In genomic region chr13:37803244-37803643, GRCm38 (mm10) we compare ENCODE assay signal across 21 mouse cellular contexts. TPM values are rescaled to one million over a fixed set of nuclear protein-coding genes. Genes with fewer than 3 reads are reported as not detected.
DNase-seq lines count a peak whose midpoint lies in the region; ATAC-seq lines count a peak whose summit lies in the region.
"Had no signal": no experiment of that assay in that cellular context is flagged by ENCODE, and none has a peak within 500 bp of the region (broad histone marks: within the 10 kb centered on the region; RNA-seq: fewer than 3 reads in every experiment).

No protein-coding gene starts in this region.

- H3K36me3 ChIP-seq in intestine, embryonic 16.5 days (ENCODE audit: control insufficient read depth, insufficient read depth, low read length) = no peaks in the 10 kb centered on the region
- no peaks in the 10 kb centered on the region for H3K36me3 ChIP-seq in hindbrain, embryonic 13.5 days
- H3K36me3 ChIP-seq in liver, embryonic 12.5 days = no peaks in the 10 kb centered on the region
- H3K36me3 ChIP-seq: embryonic facial prominence, embryonic 12.5 days; forebrain, embryonic 12.5 days; heart, embryonic 10.5 days had no signal

- 85% methylated on average over 5 of the region's 5 CpGs for WGBS in intestine, embryonic 16.5 days
- 89% methylated on average over 5 of the region's 5 CpGs for WGBS in hindbrain, embryonic 13.5 days
- 23% methylated on average over 5 of the region's 5 CpGs for WGBS in liver, embryonic 12.5 days (ENCODE audit: insufficient replicate concordance)

- H3K4me2 ChIP-seq in intestine, embryonic 16.5 days (ENCODE audit: low read depth, low read length) = no peak overlapping the region
- H3K4me2 ChIP-seq in hindbrain, embryonic 13.5 days = no peak overlapping the region
- no peak overlapping the region for H3K4me2 ChIP-seq in liver, embryonic 12.5 days
- H3K4me2 ChIP-seq: embryonic facial prominence, embryonic 12.5 days; forebrain, embryonic 12.5 days; hindbrain, embryonic 14.5 days had no signal

- intact Hi-C loops in heart, postnatal 10 days (cut with DNase I) = no loop called here

- ATAC-seq in intestine, embryonic 16.5 days = no peak
- no peak for ATAC-seq in hindbrain, embryonic 13.5 days (ENCODE audit: low FRiP score)
- ATAC-seq in liver, embryonic 12.5 days = no peak
- ATAC-seq: forebrain, postnatal 0 days had no signal

- H3K9ac ChIP-seq in intestine, embryonic 16.5 days (ENCODE audit: low read depth, low read length) = no peak overlapping the region
- no peak overlapping the region for H3K9ac ChIP-seq in hindbrain, embryonic 13.5 days
- no peak overlapping the region for H3K9ac ChIP-seq in liver, embryonic 12.5 days
- H3K9ac ChIP-seq: embryonic facial prominence, embryonic 12.5 days; forebrain, embryonic 12.5 days; forebrain, postnatal 0 days; hindbrain, embryonic 14.5 days had no signal

- H3K27me3 ChIP-seq in intestine, embryonic 16.5 days (replicated peaks; ENCODE audit: control insufficient read depth, insufficient read depth, low read length) = no peaks in the 10 kb centered on the region
- H3K27me3 ChIP-seq in hindbrain, embryonic 13.5 days = no peaks in the 10 kb centered on the region
- no peaks in the 10 kb centered on the region for H3K27me3 ChIP-seq in liver, embryonic 12.5 days (replicated peaks)
- H3K27me3 ChIP-seq: embryonic facial prominence, embryonic 12.5 days had no signal

- H3K4me3 ChIP-seq in intestine, embryonic 16.5 days (ENCODE audit: low read length) = no peak overlapping the region
- no peak overlapping the region for H3K4me3 ChIP-seq in hindbrain, embryonic 13.5 days
- H3K4me3 ChIP-seq in liver, embryonic 12.5 days = no peak overlapping the region
- H3K4me3 ChIP-seq: embryonic facial prominence, embryonic 12.5 days; forebrain, embryonic 12.5 days; gastrocnemius, adult 2 months; heart, embryonic 10.5 days had no signal

- H3K9me3 ChIP-seq in intestine, embryonic 16.5 days (ENCODE audit: control insufficient read depth, low read length) = no peaks in the 10 kb centered on the region
- no peaks in the 10 kb centered on the region for H3K9me3 ChIP-seq in hindbrain, embryonic 13.5 days
- no peaks in the 10 kb centered on the region for H3K9me3 ChIP-seq in liver, embryonic 12.5 days (replicated peaks)
- H3K9me3 ChIP-seq: embryonic facial prominence, embryonic 12.5 days; forebrain, embryonic 12.5 days; heart, embryonic 10.5 days had no signal

- peak overlapping the region; percentile 88; the same call in 1 of the 2 replicates for H3K27ac ChIP-seq in intestine, embryonic 16.5 days (ENCODE audit: low read length)
- H3K27ac ChIP-seq in hindbrain, embryonic 13.5 days = no peak overlapping the region
- no peak overlapping the region for H3K27ac ChIP-seq in liver, embryonic 12.5 days
- H3K27ac ChIP-seq: embryonic facial prominence, embryonic 12.5 days; forebrain, embryonic 12.5 days; gastrocnemius, adult 2 months; hindbrain, embryonic 14.5 days had no signal

- DNase-seq in heart, adult 11 months = peak; percentile 46
- no peak for DNase-seq in heart, postnatal 10 days
- DNase-seq in naive thymus-derived CD4-positive, alpha-beta T cell, adult 2 months (ENCODE audit: low read depth) = peak; percentile 33
- no peak for DNase-seq in right cerebral cortex, adult 2 months (ENCODE audit: low spot score in 2 of 2)
- DNase-seq: adrenal gland, adult 2 months; adrenal gland, postnatal 25 days; cerebellum, adult 11 months; cerebellum, adult 8-10 months; cerebellum, postnatal 14 days; forebrain, postnatal 0 days; gastrocnemius, adult 2 months; gastrocnemius, postnatal 25 days; heart, adult 18-20 months; heart, postnatal 14 days had no signal

- peaks cover 15% of the 10 kb centered on the region for H3K4me1 ChIP-seq in intestine, embryonic 16.5 days (ENCODE audit: control insufficient read depth, insufficient read depth, low read length)
- 0 out of 2 replicates have a peak, but pooled peaks cover 3% of the 10 kb centered on the region for H3K4me1 ChIP-seq in hindbrain, embryonic 13.5 days (replicated peaks)
- H3K4me1 ChIP-seq in liver, embryonic 12.5 days = peaks cover 29% of the 10 kb centered on the region
- H3K4me1 ChIP-seq: embryonic facial prominence, embryonic 12.5 days had no signal

RNA-seq across cellular contexts. Expression of gene Rreb1, which starts 25.0 kb away (rescaled TPM):
- total RNA-seq in heart, postnatal 10 days (2021) = 10 to 100 TPM; 46.7 to 61.8 TPM
- polyA plus RNA-seq in intestine, embryonic 16.5 days (2015; fragmentation: Nextera tagmentation; extraction: Ambion mirVana) = 13.7 and 14.8 TPM in 2 replicates
- 2.5 and 3.2 TPM in 2 replicates for polyA plus RNA-seq in hindbrain, embryonic 13.5 days (2015; fragmentation: Nextera tagmentation; extraction: Ambion mirVana)
- 8.8 and 10.2 TPM in 2 replicates for polyA plus RNA-seq in liver, embryonic 12.5 days (2016; fragmentation: Nextera tagmentation; extraction: Ambion mirVana)

Comparison
In these comparisons a context has a peak if more than half of its experiments do, and no peak if none do; other contexts are left out.
1. DNase-seq: peak in heart, adult 11 months (single experiment) and naive thymus-derived CD4-positive, alpha-beta T cell, adult 2 months (single experiment); none in heart, postnatal 10 days (0 of 2) and right cerebral cortex, adult 2 months (0 of 2).